Mouse (Mus musculus) adipocyte (in vitro differentiated cells): ENCODE data around the gene Rnf11.

ENCODE experiments used
- DNase-seq: peaks from one replicate; pipeline ENCODE4 v3.0.0-alpha.2; 2016; ENCODE audit warnings: low spot score

The Rnf11 gene

DNA sequence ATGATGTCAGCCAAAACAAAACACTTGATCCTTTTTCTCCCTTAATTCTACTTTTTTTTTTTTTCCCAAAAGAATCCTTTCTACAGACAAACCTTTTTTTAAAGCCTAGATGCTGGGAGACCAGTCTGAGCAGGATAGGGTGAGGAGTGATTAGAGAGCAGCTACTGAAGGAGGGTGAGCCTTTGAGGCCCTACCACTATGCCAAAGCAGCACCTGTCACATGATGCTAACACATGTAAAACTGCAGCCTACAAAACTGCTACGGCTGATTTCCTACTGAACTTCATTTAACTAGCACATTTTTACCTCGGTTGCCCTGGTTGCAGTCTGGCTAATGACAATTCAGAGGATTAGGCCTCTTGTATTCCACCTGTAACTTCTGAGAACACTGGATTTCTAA lies 39.6 kb downstream of the Rnf11 start:
- DNase-seq, result no peak

DNA sequence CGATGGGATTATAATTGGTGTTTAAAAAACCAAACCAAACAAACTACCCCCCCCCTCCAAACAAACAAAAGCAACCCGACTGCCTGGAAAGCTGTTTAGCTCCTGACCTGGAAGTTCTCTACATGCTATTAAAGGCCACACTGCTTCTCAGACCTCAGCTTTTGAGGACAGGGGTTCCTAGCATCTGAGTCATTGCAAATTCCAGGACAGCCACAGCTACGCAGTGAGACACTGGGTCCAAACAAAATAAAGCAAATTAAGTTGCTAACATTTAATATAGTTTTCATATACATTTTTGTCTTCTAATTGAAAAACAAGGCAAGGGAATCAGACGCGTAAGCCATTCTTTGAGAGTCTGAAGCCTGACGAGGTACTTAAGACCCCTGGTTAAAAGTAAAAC lies 40.1 kb downstream of the Rnf11 start:
- peak; percentile 29 for DNase-seq

DNA sequence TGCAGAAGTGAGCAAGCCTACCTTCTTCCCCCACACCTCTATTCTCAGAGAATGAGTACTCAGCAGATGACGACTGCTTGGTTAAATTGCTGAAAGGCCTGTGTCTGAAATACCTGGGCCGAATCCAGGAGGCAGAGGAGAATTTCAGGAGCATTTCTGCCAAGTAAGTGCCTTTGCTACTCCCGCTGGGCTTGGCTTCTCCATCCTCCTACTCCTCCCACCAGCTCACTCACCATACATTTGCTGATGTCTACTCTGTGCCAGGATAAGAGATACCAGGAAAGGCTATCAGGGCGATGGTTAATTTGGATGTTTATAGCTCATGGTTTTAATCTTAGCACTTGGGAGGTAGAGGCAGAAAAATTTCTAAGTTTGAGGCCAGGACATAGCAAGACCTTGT lies 41.9 kb downstream of the Rnf11 start:
- DNase-seq, result no peak

DNA sequence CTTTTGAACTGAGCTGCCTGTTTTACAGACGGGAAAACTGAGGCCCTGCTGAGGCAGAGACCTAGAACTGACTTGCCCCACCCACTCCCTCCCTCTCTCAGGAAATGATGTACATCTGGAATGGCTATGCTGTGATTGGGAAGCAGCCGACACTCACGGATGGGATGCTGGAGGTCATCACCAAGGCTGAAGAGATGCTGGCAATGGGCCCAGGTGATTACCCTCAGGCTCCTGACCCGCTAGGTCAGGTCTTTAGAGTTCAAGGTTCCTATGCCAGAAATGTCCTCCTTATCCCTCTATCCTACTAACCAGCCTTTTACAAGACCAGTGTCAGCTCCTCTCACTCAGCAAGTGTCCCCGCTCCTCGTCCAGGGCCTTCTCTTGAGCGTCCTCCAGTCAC lies 42.4 kb downstream of the Rnf11 start:
- DNase-seq, result no peak

DNA sequence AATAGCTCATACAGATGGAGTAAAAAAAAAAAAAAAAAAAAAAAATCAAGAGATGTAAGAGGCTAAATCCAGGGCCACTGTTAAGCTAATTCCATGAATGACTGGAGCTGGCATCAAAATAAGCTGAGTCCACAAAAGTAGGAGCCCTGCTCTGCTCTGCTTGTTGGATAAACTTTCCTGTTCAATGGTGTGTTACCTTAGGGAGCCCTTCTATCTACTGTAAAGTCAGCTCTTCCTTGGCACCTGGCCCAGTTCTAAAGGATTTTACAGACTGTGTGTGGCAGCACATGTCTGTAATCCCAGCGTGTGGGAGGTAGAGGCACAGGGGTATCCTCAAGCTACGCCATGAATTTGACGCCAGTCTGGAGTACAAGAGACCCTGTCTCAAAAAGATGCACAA lies 43.5 kb downstream of the Rnf11 start:
- no peak for DNase-seq

DNA sequence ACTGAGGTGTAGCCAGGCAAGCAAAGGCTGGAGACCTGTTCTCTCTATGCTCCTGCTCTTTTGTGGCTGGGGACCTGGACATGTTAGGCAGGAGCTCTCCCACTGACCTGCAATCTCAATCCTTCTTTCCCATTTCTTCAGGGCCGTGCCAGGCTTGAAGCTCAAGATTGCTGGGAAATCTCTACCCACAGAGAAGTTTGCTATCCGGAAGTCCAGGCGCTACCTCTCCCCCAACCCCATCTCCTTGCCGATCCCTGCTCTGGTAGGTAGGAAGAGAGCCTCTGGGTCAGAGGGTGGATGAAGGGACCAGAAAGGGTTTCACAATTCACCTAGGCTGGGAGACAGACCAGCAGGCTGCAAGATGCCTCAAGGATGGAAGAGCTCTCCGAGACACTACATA lies 44.1 kb downstream of the Rnf11 start:
- DNase-seq, result no peak

DNA sequence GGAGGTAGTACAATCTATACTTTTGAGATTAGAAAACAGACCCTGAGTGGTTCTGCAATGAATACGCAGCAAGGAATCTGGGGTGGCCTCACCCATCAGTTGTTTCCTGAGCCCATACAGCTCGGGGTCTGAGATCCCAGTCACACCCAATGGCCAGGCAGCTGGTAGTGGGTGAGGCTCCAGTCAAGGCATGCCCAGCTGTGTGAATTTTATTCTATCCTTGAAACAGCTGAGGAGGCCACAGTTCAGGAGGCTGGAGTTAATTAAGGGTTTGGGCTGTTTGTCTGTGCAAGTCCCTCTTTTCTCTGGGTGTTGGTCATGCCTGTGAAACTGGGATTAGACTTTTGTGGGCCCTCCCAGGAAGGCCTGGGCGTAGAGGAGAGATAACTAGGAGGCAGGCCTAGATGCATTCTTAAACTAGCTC lies 44.7 kb downstream of the Rnf11 start:
- DNase-seq, result peak; percentile 66

DNA sequence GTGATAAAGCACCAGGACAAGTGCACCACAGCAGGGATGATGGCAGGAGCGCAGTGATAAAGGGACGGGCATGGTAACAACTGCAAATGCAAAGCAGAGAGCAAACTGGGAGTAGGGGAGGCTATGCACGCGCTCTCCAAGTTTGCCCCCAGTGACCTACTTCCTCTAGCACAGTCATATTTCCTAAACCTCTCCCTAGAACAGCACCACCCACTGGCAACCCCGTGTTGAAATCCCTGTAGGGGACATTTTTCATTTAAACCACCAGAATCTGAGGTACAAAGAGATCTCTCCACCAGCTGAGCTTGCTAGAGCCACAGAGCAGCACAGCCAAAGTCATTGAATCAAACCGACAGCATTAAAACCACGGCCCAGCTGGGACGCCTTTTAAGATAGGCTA lies 45.4 kb downstream of the Rnf11 start:
- no peak for DNase-seq

DNA sequence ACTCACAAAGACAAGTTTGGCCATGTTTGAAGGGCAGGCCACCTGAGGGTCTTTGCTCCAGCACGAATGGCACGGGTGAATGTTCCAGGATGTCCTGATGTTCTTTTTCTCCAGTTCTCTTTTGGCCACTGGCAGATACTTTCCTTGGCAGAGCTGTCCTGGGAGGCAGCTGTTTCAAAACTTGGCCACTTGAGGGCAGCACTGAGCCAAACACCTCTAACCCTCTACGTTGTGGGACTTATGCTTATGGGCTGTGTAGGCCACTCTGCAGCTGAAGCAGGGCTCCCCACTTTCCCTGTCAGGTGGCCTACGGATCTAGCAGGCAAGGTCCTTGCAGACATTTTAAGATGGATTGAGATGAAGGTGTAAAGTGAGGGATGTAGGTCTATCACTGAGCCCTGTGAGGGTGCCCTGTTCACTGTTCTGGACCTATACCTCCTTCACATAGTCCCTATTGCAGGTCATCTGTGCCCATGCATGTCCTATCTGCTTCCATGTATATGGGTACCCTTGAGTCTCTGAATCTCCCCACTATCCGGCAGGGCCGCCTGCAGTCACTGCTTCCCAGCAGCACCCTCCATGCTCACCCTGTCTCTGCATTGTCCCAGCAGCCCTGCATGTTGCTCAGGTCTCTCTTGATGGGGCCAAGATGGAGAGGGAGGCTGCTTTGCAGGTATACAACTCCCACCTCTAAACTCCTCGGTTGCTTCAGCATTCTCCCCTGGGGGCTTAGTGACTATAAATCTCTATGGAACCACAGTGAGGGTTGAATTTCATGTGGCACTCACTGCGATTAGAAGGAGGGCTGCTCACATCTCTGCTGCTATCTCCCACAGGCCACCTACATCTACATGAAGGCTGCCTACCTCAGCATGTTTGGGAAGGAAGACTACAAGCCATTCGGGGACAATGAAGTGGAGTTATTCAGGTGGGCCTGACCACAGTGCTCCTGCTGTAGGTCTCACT lies 46.3 kb downstream of the Rnf11 start:
- DNase-seq, result peak; percentile 78

DNA sequence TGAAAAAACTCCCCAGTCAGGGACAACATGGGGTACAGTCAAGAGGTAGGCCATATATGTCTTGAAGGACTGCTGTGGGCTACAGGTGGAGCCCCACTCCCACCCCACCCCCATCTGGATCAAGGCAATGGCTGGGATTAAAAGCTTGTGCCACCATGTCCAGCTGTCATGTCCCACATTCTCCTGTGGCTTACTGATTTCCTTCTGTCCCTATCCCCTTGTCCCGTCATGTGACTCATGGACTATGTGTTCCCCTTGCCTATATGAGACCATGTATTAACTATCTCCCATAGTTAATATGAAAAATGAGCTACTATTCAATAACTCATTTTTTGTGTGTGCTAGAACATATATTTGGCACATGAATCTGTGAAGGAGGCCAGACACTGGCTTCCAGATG lies 50.3 kb downstream of the Rnf11 start:
- no peak for DNase-seq

DNA sequence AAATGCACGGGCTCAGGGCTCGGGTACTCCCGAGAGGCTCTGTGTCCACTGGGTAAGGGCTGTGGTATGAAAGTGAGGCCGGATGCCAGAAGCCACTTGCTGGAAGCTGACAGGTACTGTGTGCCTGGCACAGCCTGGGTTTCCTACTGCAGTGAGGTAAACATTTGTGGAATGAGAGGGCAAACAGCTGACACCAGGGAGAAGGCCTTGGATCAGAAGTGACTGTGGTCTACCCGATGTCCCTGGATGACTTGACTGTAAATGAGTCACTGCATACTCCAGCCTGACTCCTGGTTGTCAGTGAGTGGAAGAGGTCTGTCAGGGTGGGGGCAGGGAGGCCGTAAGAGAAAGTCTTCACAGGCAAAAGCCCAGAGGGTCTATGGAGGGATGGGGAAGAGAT lies 50.9 kb downstream of the Rnf11 start:
- no peak for DNase-seq

DNA sequence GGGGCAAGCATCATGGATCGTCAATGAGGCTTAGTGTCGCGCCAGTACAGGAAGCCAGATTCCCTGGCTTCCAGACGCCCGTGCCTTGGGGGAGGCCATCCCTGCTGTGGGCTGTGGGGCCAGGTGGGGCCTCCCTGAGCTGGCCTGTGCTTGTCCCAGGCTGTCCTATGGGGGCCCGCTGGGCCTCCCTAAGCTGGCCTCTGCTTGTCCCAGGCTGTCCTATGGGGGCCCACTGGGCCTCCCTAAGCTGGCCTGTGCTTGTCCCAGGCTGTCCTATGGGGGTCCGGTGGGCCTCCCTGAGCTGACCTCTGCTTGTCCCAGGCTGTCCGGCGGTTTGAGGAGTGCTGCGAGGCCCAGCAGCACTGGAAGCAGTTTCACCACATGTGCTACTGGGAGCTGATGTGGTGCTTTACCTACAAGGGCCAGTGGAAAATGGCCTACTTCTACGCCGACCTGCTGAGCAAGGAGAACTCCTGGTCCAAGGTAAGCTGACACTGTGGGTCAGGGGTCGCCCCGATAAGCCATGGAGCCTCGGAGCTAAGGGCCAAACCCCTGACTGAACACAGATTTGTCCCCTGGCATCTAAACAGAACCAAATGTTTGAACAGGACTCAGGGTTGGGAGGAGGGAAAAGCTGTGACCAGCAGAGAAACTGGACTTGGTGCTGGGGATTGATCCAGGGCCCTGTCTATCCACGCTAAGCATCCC lies 51.7 kb downstream of the Rnf11 start:
- no peak for DNase-seq

DNA sequence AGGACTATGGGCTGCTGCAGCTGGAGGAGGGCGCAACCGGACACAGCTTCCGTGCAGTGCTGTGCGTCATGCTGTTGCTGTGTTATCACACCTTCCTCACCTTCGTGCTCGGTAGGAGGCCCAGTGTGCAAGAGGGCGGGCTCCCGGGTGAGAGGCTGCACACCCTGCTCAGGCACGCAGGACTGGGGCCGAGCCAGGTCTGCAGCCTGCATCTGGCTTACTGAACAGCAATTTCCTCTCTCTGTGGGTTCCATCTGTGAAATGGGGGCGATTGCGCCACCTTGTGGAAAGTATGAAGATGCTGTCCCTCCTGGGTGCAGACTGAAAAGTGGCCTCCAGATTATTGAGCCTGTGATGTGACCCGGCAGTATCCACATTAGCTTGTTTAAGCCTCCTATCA lies 53.7 kb downstream of the Rnf11 start:
- peak; percentile 60 for DNase-seq

DNA sequence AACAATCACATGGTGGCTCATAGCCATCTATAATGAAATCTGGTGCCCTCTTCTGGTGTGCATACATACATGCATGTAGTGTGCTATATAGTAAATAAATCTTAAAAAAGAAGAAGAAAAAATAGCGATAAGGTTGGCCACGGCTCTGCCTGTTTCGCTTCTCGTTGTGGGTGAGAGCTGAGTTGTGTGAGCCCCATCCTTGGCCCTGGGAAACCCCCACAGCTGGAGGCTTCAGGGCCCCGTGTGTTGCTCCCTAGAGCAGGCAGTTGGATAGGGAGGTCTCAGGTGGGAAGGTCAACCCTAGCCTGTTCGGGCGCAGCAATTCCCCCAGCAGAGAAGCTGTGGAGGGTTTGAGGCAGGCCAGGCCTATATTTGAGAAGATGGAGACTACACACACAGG lies 54.3 kb downstream of the Rnf11 start:
- no peak for DNase-seq

DNA sequence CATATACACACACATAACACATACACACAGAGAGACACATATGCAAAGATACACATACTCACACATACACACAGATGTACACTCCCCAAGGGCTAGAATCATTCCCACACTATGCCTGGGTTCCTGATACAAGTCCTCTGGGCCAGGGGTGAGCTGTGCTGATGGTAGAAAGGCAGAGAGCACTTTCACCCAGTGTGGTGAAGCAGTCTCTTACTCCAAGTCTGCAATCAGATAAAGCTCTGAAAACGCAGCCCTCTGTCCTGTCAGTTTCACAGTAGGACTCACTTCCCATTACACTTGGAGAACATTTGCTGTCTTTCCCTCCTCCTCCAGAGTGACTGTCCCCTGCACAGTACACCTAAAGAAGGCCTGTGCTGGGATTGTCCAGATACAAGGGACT lies 57.5 kb downstream of the Rnf11 start:
- peak; percentile 84 for DNase-seq

DNA sequence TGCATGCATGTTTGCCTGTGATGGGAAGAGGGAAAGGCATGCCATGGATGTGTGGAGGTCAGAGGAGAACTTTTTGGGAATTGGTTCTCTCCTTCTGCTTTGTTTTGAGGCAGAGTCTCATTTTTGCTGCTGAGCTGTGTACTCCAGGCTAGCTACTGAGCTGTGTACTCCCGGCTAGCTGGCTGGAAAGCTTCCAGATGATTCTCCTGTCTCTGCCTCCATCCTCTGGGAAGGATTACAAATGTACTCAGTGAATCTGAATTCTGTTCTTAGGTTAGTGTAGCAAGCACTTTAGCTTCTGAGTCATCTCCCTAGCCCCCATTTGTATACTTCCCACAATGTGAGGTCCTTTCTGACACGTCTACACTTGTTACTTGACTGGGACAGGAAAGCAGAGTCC lies 61.1 kb downstream of the Rnf11 start:
- no peak for DNase-seq

DNA sequence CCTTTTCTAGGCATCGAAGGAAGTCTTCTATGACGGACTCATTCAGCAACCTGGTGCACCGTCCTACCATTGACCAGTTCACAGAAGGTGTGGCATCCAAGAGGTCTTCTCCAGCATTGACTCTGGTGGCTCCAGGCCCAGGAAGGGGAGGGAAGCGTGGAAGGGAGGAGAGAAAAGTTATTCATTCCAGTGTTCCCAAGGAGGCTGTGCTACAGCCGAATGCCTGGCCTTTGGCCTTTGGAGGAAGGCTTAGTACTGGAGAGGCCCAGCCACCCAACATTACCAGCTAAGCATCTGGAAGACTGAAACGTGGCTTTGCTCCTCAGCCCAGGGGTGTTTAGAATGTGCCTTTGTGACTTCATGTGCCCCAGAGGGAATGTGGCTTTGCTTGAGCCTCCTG lies 62.1 kb downstream of the Rnf11 start:
- no peak for DNase-seq

DNA sequence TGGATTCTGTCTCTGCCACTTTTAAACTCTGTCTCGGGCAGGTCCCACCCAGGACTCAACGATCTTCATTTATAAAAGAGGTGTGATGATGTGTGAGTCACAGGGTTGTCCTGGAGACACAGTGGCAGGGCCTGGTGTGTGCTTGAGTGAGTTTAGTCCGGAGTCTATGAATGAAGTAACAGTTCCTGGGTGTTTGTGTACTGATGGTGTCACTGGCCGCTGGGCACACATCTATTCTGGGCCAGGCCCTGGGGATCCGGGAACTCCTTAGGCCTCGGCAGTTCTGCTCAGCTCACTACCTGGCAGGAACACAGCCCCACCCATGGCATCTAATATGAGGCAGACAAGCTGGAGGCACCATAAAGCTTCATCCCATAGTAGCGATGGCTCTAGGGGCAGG lies 62.9 kb downstream of the Rnf11 start:
- no peak for DNase-seq

DNA sequence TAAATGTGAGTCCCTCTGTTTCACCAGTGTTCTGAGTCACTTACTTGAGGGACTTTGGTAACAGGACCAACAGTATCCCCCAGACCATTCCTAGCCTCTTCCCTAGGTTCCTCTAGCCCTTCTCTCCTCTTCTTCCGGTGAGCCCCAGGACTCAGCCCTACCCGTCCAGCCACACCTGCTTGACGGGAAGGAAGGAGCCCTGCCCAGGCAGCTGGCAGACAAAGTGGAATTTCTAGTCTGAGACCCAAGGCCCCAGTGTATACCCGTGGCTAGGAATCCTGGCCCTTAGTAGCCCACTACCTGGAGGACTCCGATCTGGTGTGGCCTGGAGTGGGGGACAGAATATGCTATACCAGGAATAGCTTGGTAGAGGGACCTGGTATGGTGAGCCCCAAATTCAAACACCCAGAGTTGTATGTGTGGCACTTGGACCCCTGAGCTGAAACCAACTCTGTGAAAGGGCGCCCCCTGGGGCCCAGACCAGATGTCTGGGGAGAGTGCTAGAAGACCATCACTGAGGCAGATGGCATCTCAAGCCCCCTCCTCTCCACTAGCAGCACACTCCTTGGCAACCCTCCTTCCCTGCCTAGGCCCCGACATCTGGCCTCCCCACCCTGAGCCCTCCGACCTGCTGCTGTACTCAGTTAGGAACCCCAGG lies 64.3 kb downstream of the Rnf11 start:
- DNase-seq, result no peak

DNA sequence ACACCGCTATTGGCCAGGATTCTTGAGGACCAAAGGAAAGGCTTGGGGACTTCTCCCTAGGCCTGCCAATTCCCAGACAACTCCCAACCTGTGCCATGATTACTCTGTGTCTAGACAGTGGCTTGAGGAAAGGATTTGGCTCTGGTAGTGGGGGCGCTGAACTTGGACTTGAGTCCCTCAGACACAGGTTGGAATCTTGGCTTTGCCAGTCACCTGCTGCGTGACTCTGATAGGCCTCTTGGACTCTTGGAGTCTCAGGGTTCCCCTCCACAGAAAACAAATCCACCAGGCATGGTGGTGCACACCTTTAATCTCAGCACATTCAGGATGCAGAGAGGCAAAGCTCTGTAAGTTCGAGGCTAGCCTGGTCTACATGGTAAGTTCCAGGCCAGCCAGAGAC lies 65.0 kb downstream of the Rnf11 start:
- DNase-seq, result no peak

DNA sequence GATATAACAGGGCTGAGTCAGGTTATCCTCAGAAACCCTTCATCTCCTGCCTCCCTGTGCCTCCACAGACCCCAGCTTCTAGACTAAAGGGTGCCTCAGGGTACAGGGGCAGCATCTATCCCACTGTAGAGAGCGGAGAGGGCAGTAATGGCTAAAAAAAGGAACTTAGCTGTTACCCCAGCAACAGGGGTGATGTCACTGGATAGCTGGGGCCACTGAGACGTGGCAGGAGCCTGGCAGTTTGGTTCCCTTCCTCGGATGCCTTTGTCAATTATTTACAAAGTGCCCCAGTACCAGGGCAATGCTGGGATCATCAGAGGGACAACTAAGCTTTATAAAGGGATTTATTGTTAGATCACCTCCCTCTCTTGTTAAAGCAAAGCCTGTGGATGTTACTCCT lies 65.5 kb downstream of the Rnf11 start:
- no peak for DNase-seq

DNA sequence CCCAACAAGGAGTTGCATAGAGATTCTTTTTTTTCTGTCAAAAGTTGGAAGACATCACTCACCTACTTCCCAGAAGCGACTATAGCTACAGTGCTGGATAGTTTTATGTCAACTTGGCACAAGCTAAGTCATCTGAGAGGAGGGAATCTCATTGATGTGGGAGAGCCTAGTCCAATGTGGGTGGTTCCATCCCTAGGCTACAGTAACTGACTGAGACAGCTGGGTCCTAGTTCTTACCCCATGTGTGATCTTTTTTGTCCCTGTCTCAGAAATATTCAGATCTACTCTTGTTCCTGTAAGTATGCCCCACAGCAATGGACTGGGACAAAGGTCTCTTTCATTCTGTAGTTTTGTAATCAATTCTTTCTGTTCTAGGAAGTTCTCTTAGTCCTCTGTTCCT lies 66.5 kb downstream of the Rnf11 start:
- no peak for DNase-seq

DNA sequence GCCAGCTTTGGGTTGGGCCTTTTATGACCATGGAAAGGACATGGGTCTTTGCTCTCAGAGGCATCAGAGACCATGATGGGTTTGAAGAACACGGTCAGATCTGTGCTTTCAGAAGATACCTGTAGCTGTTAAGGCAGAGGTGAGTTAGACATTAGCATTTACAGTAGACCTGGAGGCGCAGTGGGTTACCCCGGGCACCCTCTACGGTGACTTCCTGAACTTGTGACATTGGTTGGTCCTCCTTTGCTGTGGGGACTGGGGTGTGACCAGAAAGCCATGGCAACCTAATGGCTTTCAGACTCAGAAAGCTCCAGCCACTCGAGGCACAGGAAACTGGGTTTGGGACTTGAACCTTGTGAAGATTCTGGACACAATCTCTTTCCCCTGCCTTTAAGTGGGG lies 72.3 kb downstream of the Rnf11 start:
- no peak for DNase-seq
